8 mouse cellular contexts compared by ENCODE assay signal in the genomic region with DNA sequence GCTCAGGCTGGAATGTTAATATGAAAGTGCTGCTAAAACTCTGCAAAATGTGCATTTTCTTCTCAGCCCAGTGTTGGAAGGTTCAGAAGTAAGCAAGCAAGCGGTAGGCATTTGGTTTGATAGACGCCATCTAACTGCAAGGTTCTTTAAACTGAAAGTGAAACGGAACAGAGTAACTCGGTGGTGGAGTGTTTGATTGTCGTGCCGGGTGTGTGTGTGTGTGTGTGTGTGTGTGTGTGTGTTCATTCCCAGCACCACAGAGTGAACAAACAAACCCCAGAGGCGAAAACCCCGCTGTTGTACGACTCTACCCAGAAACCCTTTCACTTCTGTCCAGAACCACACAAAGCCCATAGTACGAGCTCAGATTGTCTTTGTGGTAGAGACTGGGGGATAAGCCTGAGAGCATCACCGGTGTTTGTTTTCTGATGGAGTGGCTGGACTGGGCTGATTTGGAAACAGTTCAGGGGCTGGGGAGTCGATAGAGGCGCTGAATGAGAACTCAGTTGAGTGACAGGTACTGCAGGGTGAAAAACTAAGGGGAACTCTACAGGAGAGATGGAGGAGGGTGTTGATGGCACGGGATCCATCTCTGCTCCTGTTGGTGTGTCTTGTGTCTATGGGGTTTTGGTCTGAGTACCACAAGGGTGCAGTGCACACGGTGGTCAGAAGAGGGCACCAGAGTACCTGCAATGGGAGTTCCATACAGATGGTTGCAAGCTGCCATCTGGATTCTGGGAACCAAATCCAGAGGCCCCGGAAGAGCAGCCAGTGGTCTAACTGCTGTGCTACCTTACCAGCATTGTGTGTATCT. TPM values are rescaled to one million over a fixed set of nuclear protein-coding genes. Genes with fewer than 3 reads are reported as not detected.
DNase-seq lines count a peak whose midpoint lies in the region; ATAC-seq and TF ChIP-seq lines count a peak whose summit lies in the region.

No protein-coding gene starts in this region.

- peaks cover 30% of the 10 kb centered on the region for H3K36me3 ChIP-seq in heart, embryonic 12.5 days
- peaks cover 9% of the 10 kb centered on the region for H3K36me3 ChIP-seq in kidney, postnatal 0 days (ENCODE audit: insufficient read depth, low read length)
- peaks cover 18% of the 10 kb centered on the region for H3K36me3 ChIP-seq in liver, embryonic 11.5 days (ENCODE audit: control insufficient read depth, insufficient read depth, low read length)
- H3K36me3 ChIP-seq in stomach, embryonic 14.5 days (ENCODE audit: control insufficient read depth, insufficient read depth, low read length): 0 out of 2 replicates have a peak, but pooled peaks cover 8% of the 10 kb centered on the region

- peak overlapping the region; percentile 92 for H3K4me2 ChIP-seq in heart, embryonic 12.5 days
- H3K4me2 ChIP-seq in kidney, postnatal 0 days (ENCODE audit: low read length): peak overlapping the region; percentile 69
- peak overlapping the region; percentile 95 for H3K4me2 ChIP-seq in liver, embryonic 11.5 days
- peak overlapping the region; percentile 78 for H3K4me2 ChIP-seq in stomach, embryonic 14.5 days (replicated peaks; ENCODE audit: low read depth, low read length)

- peak; percentile 94 for TF ChIP-seq CTCF in kidney, postnatal 0 days (IDR thresholded peaks at IDR 0.05; ENCODE audit: low read depth)

- H3K4me3 ChIP-seq in heart, embryonic 12.5 days: peak overlapping the region; percentile 89
- peak overlapping the region; percentile 51 for H3K4me3 ChIP-seq in kidney, postnatal 0 days (replicated peaks; ENCODE audit: low read depth, low read length)
- H3K4me3 ChIP-seq in liver, embryonic 11.5 days (ENCODE audit: low read depth, low read length): peak overlapping the region; percentile 96
- H3K4me3 ChIP-seq in stomach, embryonic 14.5 days (ENCODE audit: low read depth, low read length): peak overlapping the region; percentile 62

- peaks cover 12% of the 10 kb centered on the region for H3K4me1 ChIP-seq in heart, embryonic 12.5 days (replicated peaks)
- H3K4me1 ChIP-seq in kidney, postnatal 0 days (replicated peaks; ENCODE audit: insufficient read depth, low read length): no peaks in the 10 kb centered on the region
- H3K4me1 ChIP-seq in liver, embryonic 11.5 days (replicated peaks; ENCODE audit: control insufficient read depth, insufficient read depth, low read length): peaks cover 5% of the 10 kb centered on the region
- H3K4me1 ChIP-seq in stomach, embryonic 14.5 days (ENCODE audit: control insufficient read depth, insufficient read depth, low read length): peaks cover 5% of the 10 kb centered on the region; the same call in 1 of the 2 replicates

- ATAC-seq in erythroblast, adult 5-6 weeks (replicated peaks; ENCODE audit: low FRiP score, poor library complexity, severe bottlenecking): peak; percentile 85
- peak; percentile 52 for ATAC-seq in heart, embryonic 12.5 days (ENCODE audit: insufficient number of reproducible peaks, low FRiP score)
- ATAC-seq in kidney, postnatal 0 days (replicated peaks; ENCODE audit: low FRiP score, low read depth): peak; percentile 76
- peak; percentile 53 for ATAC-seq in liver, embryonic 11.5 days (replicated peaks; ENCODE audit: low FRiP score)
- ATAC-seq in stomach, embryonic 14.5 days (ENCODE audit: insufficient number of reproducible peaks, insufficient read depth, low FRiP score, low read depth): peak; percentile 30

- peak overlapping the region; percentile 82 for H3K9ac ChIP-seq in heart, embryonic 12.5 days
- H3K9ac ChIP-seq in kidney, postnatal 0 days (ENCODE audit: low read depth, low read length): peak overlapping the region; percentile 41
- peak overlapping the region; percentile 76 for H3K9ac ChIP-seq in liver, embryonic 11.5 days (ENCODE audit: low read depth, low read length)
- peak overlapping the region; percentile 52 for H3K9ac ChIP-seq in stomach, embryonic 14.5 days (replicated peaks; ENCODE audit: low read depth, low read length)

- DNase-seq in B cell, adult 2 months: peak; percentile 90 to 91
- DNase-seq in brain, adult 2 months (ENCODE audit: low read depth, low spot score): peak; percentile 95
- DNase-seq in kidney, postnatal 0 days (ENCODE audit: low spot score): peak; percentile 91
- peak; percentile 82 for DNase-seq in liver, embryonic 11.5 days (ENCODE audit: low spot score)
- DNase-seq in naive thymus-derived CD4-positive, alpha-beta T cell, adult 2 months (ENCODE audit: low read depth): peak; percentile 93

- 0 out of 2 replicates have a peak overlapping the region, but pooled peaks have one; percentile 18 for H3K27ac ChIP-seq in heart, embryonic 12.5 days (ENCODE audit: poor library complexity, severe bottlenecking)
- H3K27ac ChIP-seq in kidney, postnatal 0 days: peak overlapping the region; percentile 68
- H3K27ac ChIP-seq in liver, embryonic 11.5 days (ENCODE audit: low read depth, low read length): peak overlapping the region; percentile 56
- H3K27ac ChIP-seq in stomach, embryonic 14.5 days (ENCODE audit: low read length): peak overlapping the region; percentile 39; the same call in 1 of the 2 replicates

- H3K9me3 ChIP-seq in heart, embryonic 12.5 days (replicated peaks): peaks cover 15% of the 10 kb centered on the region
- no peaks in the 10 kb centered on the region; the same call in 1 of the 2 replicates for H3K9me3 ChIP-seq in kidney, postnatal 0 days (replicated peaks; ENCODE audit: low read length)
- no peaks in the 10 kb centered on the region for H3K9me3 ChIP-seq in liver, embryonic 11.5 days (ENCODE audit: control insufficient read depth, low read length)
- H3K9me3 ChIP-seq in stomach, embryonic 14.5 days (ENCODE audit: control insufficient read depth, low read depth, low read length): 0 out of 2 replicates have a peak, but pooled peaks cover 3% of the 10 kb centered on the region

- WGBS in heart, embryonic 12.5 days: 9% methylated on average over 16 of the region's 16 CpGs
- 7% methylated on average over 16 of the region's 16 CpGs for WGBS in kidney, postnatal 0 days
- 5% methylated on average over 16 of the region's 16 CpGs for WGBS in liver, embryonic 11.5 days
- WGBS in stomach, embryonic 14.5 days: 9% methylated on average over 16 of the region's 16 CpGs

- H3K27me3 ChIP-seq in heart, embryonic 12.5 days (replicated peaks): no peaks in the 10 kb centered on the region
- H3K27me3 ChIP-seq in kidney, postnatal 0 days (ENCODE audit: insufficient read depth, low read length): no peaks in the 10 kb centered on the region
- H3K27me3 ChIP-seq in liver, embryonic 11.5 days (replicated peaks; ENCODE audit: control insufficient read depth, insufficient read depth, low read length): no peaks in the 10 kb centered on the region
- no peaks in the 10 kb centered on the region for H3K27me3 ChIP-seq in stomach, embryonic 14.5 days (ENCODE audit: control insufficient read depth, insufficient read depth, low read length)

RNA-seq across cellular contexts. Expression of a gene that starts 0.9 kb away (rescaled TPM):
- 9.2 and 15.0 TPM in 2 replicates for total RNA-seq in erythroblast, adult 5-6 weeks (2015; ENCODE audit: low replicate concordance)
- 4.7 and 14.4 TPM in 2 replicates for total RNA-seq in erythroblast, adult 5-6 weeks (2017; ENCODE audit: low replicate concordance)
- 25.4 and 28.9 TPM in 2 replicates for polyA plus RNA-seq in heart, embryonic 12.5 days (2016; fragmentation: Nextera tagmentation; extraction: Ambion mirVana)
- 48.5 and 48.7 TPM in 2 replicates for polyA plus RNA-seq in kidney, postnatal 0 days (2015; fragmentation: Nextera tagmentation; extraction: Ambion mirVana)
- polyA plus RNA-seq in liver, embryonic 11.5 days (2014; fragmentation: Nextera tagmentation; extraction: Ambion mirVana): 37.9 and 38.0 TPM in 2 replicates
- polyA plus RNA-seq in stomach, embryonic 14.5 days (2014; fragmentation: Nextera tagmentation; extraction: Ambion mirVana): 38.9 and 40.5 TPM in 2 replicates

RNA-seq across cellular contexts. Expression of a gene that starts 29.9 kb away (rescaled TPM):
- total RNA-seq in erythroblast, adult 5-6 weeks (2015; ENCODE audit: low replicate concordance): 29.6 and 35.1 TPM in 2 replicates
- total RNA-seq in erythroblast, adult 5-6 weeks (2017; ENCODE audit: low replicate concordance): 12.9 and 24.4 TPM in 2 replicates
- polyA plus RNA-seq in heart, embryonic 12.5 days (2016; fragmentation: Nextera tagmentation; extraction: Ambion mirVana): 21.6 and 21.8 TPM in 2 replicates
- 54.7 and 54.8 TPM in 2 replicates for polyA plus RNA-seq in kidney, postnatal 0 days (2015; fragmentation: Nextera tagmentation; extraction: Ambion mirVana)
- polyA plus RNA-seq in liver, embryonic 11.5 days (2014; fragmentation: Nextera tagmentation; extraction: Ambion mirVana): 18.7 and 22.8 TPM in 2 replicates
- 51.2 and 53.1 TPM in 2 replicates for polyA plus RNA-seq in stomach, embryonic 14.5 days (2014; fragmentation: Nextera tagmentation; extraction: Ambion mirVana)

RNA-seq across cellular contexts. Expression of a gene that starts 44.9 kb away (rescaled TPM):
- 0.21 TPM in 1 of 2 replicates, not detected in the other for total RNA-seq in erythroblast, adult 5-6 weeks (2015; ENCODE audit: low replicate concordance)
- 0.14 TPM in 1 of 2 replicates, not detected in the other for total RNA-seq in erythroblast, adult 5-6 weeks (2017; ENCODE audit: low replicate concordance)
- 4.4 and 4.5 TPM in 2 replicates for polyA plus RNA-seq in heart, embryonic 12.5 days (2016; fragmentation: Nextera tagmentation; extraction: Ambion mirVana)
- 10.7 and 12.3 TPM in 2 replicates for polyA plus RNA-seq in kidney, postnatal 0 days (2015; fragmentation: Nextera tagmentation; extraction: Ambion mirVana)
- polyA plus RNA-seq in liver, embryonic 11.5 days (2014; fragmentation: Nextera tagmentation; extraction: Ambion mirVana): 1.9 and 2.7 TPM in 2 replicates
- polyA plus RNA-seq in stomach, embryonic 14.5 days (2014; fragmentation: Nextera tagmentation; extraction: Ambion mirVana): 3.2 and 3.3 TPM in 2 replicates

RNA-seq across cellular contexts. Expression of a gene that starts 57.1 kb away (rescaled TPM):
- 15.5 and 15.8 TPM in 2 replicates for total RNA-seq in erythroblast, adult 5-6 weeks (2015; ENCODE audit: low replicate concordance)
- total RNA-seq in erythroblast, adult 5-6 weeks (2017; ENCODE audit: low replicate concordance): 19.3 and 20.6 TPM in 2 replicates
- polyA plus RNA-seq in heart, embryonic 12.5 days (2016; fragmentation: Nextera tagmentation; extraction: Ambion mirVana): 104 and 108 TPM in 2 replicates
- polyA plus RNA-seq in kidney, postnatal 0 days (2015; fragmentation: Nextera tagmentation; extraction: Ambion mirVana): 80.6 and 82.1 TPM in 2 replicates
- polyA plus RNA-seq in liver, embryonic 11.5 days (2014; fragmentation: Nextera tagmentation; extraction: Ambion mirVana): 95.5 and 103 TPM in 2 replicates
- 76.2 and 78.4 TPM in 2 replicates for polyA plus RNA-seq in stomach, embryonic 14.5 days (2014; fragmentation: Nextera tagmentation; extraction: Ambion mirVana)

Comparison
In these comparisons a context has a peak if more than half of its experiments do, and no peak if none do; other contexts are left out.
1. Peak in every context shown above with its lines: DNase-seq, ATAC-seq, H3K4me3 ChIP-seq and H3K27ac ChIP-seq.
2. ATAC-seq: peak in every context shown above with its lines; median percentile 85 in erythroblast, adult 5-6 weeks; 76 in kidney, postnatal 0 days; 53 in liver, embryonic 11.5 days; 52 in heart, embryonic 12.5 days; 30 in stomach, embryonic 14.5 days.
3. H3K27ac ChIP-seq: peak in every context shown above with its lines; median percentile 68 in kidney, postnatal 0 days; 56 in liver, embryonic 11.5 days; 39 in stomach, embryonic 14.5 days; 18 in heart, embryonic 12.5 days.